Mouse (Mus musculus) neural tube, embryonic 12.5 days (tissue): ENCODE data around the gene Aacs. TPM values are rescaled to one million over a fixed set of nuclear protein-coding genes. Genes with fewer than 3 reads are reported as not detected.

Experiments used
- ATAC-seq: fragments of 200-750 bp; cut with Nextera tagmentation; 2 replicates; pipeline ENCODE4 v1.8.0; 2017; ENCODE audit warnings: low read depth, mild to moderate bottlenecking, moderate TSS enrichment, moderate library complexity; ENCODE audit not compliant: low FRiP score
- H3K27ac ChIP-seq: fragments of 300-500 bp; sonication (generic); 2 replicates; pipeline ENCODE4 v1.5.1; 2016
- H3K27me3 ChIP-seq: fragments of 300-500 bp; sonication (generic); replicated peaks from 2 replicates; pipeline ENCODE4 v1.6.1; 2016; ENCODE audit warnings: mild to moderate bottlenecking
- H3K36me3 ChIP-seq: fragments of 300-500 bp; sonication (generic); 2 replicates; pipeline ENCODE4 v1.6.1; 2016; ENCODE audit warnings: mild to moderate bottlenecking
- H3K4me1 ChIP-seq: fragments of 300-500 bp; sonication (generic); 2 replicates; pipeline ENCODE4 v1.6.1; 2016
- H3K4me2 ChIP-seq: fragments of 300-500 bp; sonication (generic); replicated peaks from 2 replicates; pipeline ENCODE4 v1.6.1; 2016; ENCODE audit warnings: mild to moderate bottlenecking
- H3K4me3 ChIP-seq: fragments of 300-500 bp; sonication (generic); 2 replicates; pipeline ENCODE4 v1.5.1; 2016
- H3K9ac ChIP-seq: fragments of 300-500 bp; sonication (generic); 2 replicates; pipeline ENCODE4 v1.6.1; 2016; ENCODE audit warnings: mild to moderate bottlenecking
- H3K9me3 ChIP-seq: fragments of 300-500 bp; sonication (generic); 2 replicates; pipeline ENCODE4 v1.6.1; 2016; ENCODE audit warnings: mild to moderate bottlenecking
- WGBS: fragments of 180-500 bp; shearing (Covaris S2); methylation state at CpG from one replicate; pipeline ENCODE4 v1.1.7; 2016; 5-methylcytosine and 5-hydroxymethylcytosine counted together
- polyA plus RNA-seq: library from polyadenylated mRNA; unstranded; fragments of >200 nt; fragmentation: Nextera tagmentation; extraction: Ambion mirVana; gene quantifications from 2 replicates; pipeline ENCODE4 v1.2.1, GENCODE M21; 2016

Gene Aacs
- polyA plus RNA-seq, 1 experiment from 2014 or later, result 67.5 TPM

- Histone ChIP-seq H3K9me3 (no peaks in the 10 kb centered on the region), H3K4me3 (no peak overlapping the region), H3K36me3 (no peaks in the 10 kb centered on the region), H3K27me3 (no peaks in the 10 kb centered on the region), H3K4me2 (no peak overlapping the region), H3K9ac (no peak overlapping the region), H3K27ac (no peak overlapping the region), H3K4me1 (no peaks in the 10 kb centered on the region)
- 94% methylated on average over 4 of the region's 4 CpGs for WGBS
- ATAC-seq, result no peak
These were observed 4.9 kb upstream of the Aacs start for GRCm38 (mm10) chr5:125470713-125471112.

GRCm38 (mm10) chr5:125472796-125473475 is 2.7 kb upstream of the Aacs start:
- H3K4me2 ChIP-seq, result no peak overlapping the region
- no peaks in the 10 kb centered on the region for H3K36me3 ChIP-seq
- no peak overlapping the region for H3K9ac ChIP-seq
- H3K9me3 ChIP-seq, result no peaks in the 10 kb centered on the region
- 80% methylated on average over 9 of the region's 9 CpGs for WGBS
- no peak for ATAC-seq
- H3K4me3 ChIP-seq, result no peak overlapping the region
- no peak overlapping the region for H3K27ac ChIP-seq
- H3K27me3 ChIP-seq, result no peaks in the 10 kb centered on the region
- H3K4me1 ChIP-seq, result peaks cover 19% of the 10 kb centered on the region

- H3K9me3 ChIP-seq, result no peaks in the 10 kb centered on the region
- H3K36me3 ChIP-seq, result no peaks in the 10 kb centered on the region
- ATAC-seq, result peak; percentile 38; the same call in 1 of the 2 replicates
- no peaks in the 10 kb centered on the region for H3K27me3 ChIP-seq
- H3K9ac ChIP-seq, result no peak overlapping the region; the same call in 1 of the 2 replicates
- peak overlapping the region; percentile 72 for H3K4me2 ChIP-seq
- H3K4me3 ChIP-seq, result peak overlapping the region; percentile 64
- H3K27ac ChIP-seq, result no peak overlapping the region
- H3K4me1 ChIP-seq, result peaks cover 20% of the 10 kb centered on the region
- 63% methylated on average over 12 of the region's 12 CpGs for WGBS
These were observed 584 bp upstream of the Aacs start for GRCm38 (mm10) chr5:125475030-125475429.

- H3K4me1 ChIP-seq, result peaks cover 20% of the 10 kb centered on the region
- ATAC-seq, result no peak
These were observed 642 bp downstream of the Aacs start for GRCm38 (mm10) chr5:125476286-125476625.

GRCm38 (mm10) chr5:125476799-125477198 is 1.2 kb downstream of the Aacs start:
- Histone ChIP-seq H3K9me3 (no peaks in the 10 kb centered on the region), H3K27me3 (no peaks in the 10 kb centered on the region), H3K9ac (peak overlapping the region; percentile 68), H3K4me1 (peaks cover 20% of the 10 kb centered on the region), H3K27ac (no peak overlapping the region), H3K36me3 (no peaks in the 10 kb centered on the region), H3K4me3 (peak overlapping the region; percentile 64), H3K4me2 (peak overlapping the region; percentile 72)
- 62% methylated on average over 7 of the region's 7 CpGs for WGBS
- no peak for ATAC-seq

More at GRCm38 (mm10) chr5:125476286-125476625, 642 bp downstream of the Aacs start:
- 23% methylated on average over 5 of the region's 5 CpGs for WGBS
- Histone ChIP-seq H3K9ac (peak overlapping the region; percentile 68), H3K9me3 (no peaks in the 10 kb centered on the region), H3K27me3 (no peaks in the 10 kb centered on the region), H3K4me3 (peak overlapping the region; percentile 64), H3K27ac (peak overlapping the region; percentile 28; the same call in 1 of the 2 replicates), H3K36me3 (no peaks in the 10 kb centered on the region), H3K4me2 (peak overlapping the region; percentile 72)

GRCm38 (mm10) chr5:125477533-125477932 is 1.9 kb downstream of the Aacs start:
- Histone ChIP-seq H3K9ac (no peak overlapping the region), H3K4me1 (peaks cover 20% of the 10 kb centered on the region), H3K4me2 (peak overlapping the region; percentile 72), H3K9me3 (no peaks in the 10 kb centered on the region), H3K36me3 (peaks cover 6% of the 10 kb centered on the region; the same call in 1 of the 2 replicates), H3K27ac (no peak overlapping the region), H3K27me3 (no peaks in the 10 kb centered on the region), H3K4me3 (no peak overlapping the region)
- ATAC-seq, result no peak
- 58% methylated on average over 7 of the region's 7 CpGs for WGBS

- Histone ChIP-seq H3K4me3 (no peak overlapping the region), H3K4me2 (peak overlapping the region; percentile 72), H3K9ac (no peak overlapping the region), H3K4me1 (peaks cover 20% of the 10 kb centered on the region), H3K27ac (no peak overlapping the region), H3K36me3 (peaks cover 10% of the 10 kb centered on the region), H3K27me3 (no peaks in the 10 kb centered on the region), H3K9me3 (no peaks in the 10 kb centered on the region)
- 86% methylated on average over 7 of the region's 7 CpGs for WGBS
- no peak for ATAC-seq
These were observed 2.4 kb downstream of the Aacs start for GRCm38 (mm10) chr5:125478037-125478436.

GRCm38 (mm10) chr5:125479376-125479775 is 3.8 kb downstream of the Aacs start:
- WGBS, result 92% methylated on average over 3 of the region's 3 CpGs
- H3K36me3 ChIP-seq, result peaks cover 20% of the 10 kb centered on the region
- no peak for ATAC-seq
- H3K9me3 ChIP-seq, result no peaks in the 10 kb centered on the region
- H3K27ac ChIP-seq, result no peak overlapping the region
- H3K27me3 ChIP-seq, result no peaks in the 10 kb centered on the region
- no peak overlapping the region for H3K4me3 ChIP-seq
- no peak overlapping the region for H3K9ac ChIP-seq
- peaks cover 20% of the 10 kb centered on the region for H3K4me1 ChIP-seq
- no peak overlapping the region for H3K4me2 ChIP-seq

- Histone ChIP-seq H3K4me2 (no peak overlapping the region), H3K9me3 (no peaks in the 10 kb centered on the region), H3K27ac (no peak overlapping the region), H3K9ac (no peak overlapping the region), H3K27me3 (no peaks in the 10 kb centered on the region), H3K4me3 (no peak overlapping the region), H3K36me3 (peaks cover 27% of the 10 kb centered on the region), H3K4me1 (peaks cover 20% of the 10 kb centered on the region)
- no peak for ATAC-seq
- WGBS, result 85% methylated on average over 11 of the region's 11 CpGs
These were observed 5.0 kb downstream of the Aacs start for GRCm38 (mm10) chr5:125480434-125481231.

GRCm38 (mm10) chr5:125482474-125482873 is 6.9 kb downstream of the Aacs start:
- no peak for ATAC-seq
- 91% methylated on average over 7 of the region's 7 CpGs for WGBS
- Histone ChIP-seq H3K4me3 (no peak overlapping the region), H3K9me3 (no peaks in the 10 kb centered on the region), H3K27me3 (no peaks in the 10 kb centered on the region), H3K27ac (no peak overlapping the region), H3K9ac (no peak overlapping the region), H3K4me2 (no peak overlapping the region), H3K4me1 (peaks cover 12% of the 10 kb centered on the region), H3K36me3 (peaks cover 34% of the 10 kb centered on the region)

GRCm38 (mm10) chr5:125483712-125484611 is 8.3 kb downstream of the Aacs start:
- H3K4me2 ChIP-seq, result no peak overlapping the region
- peaks cover 12% of the 10 kb centered on the region; the same call in 1 of the 2 replicates for H3K4me1 ChIP-seq
- 75% methylated on average over 6 of the region's 6 CpGs for WGBS
- H3K4me3 ChIP-seq, result no peak overlapping the region
- ATAC-seq, result no peak
- no peaks in the 10 kb centered on the region for H3K9me3 ChIP-seq
- H3K27me3 ChIP-seq, result no peaks in the 10 kb centered on the region
- no peak overlapping the region for H3K27ac ChIP-seq
- no peak overlapping the region for H3K9ac ChIP-seq
- H3K36me3 ChIP-seq, result peaks cover 39% of the 10 kb centered on the region
